In genomic region chr10:81608308-81608707, GRCm38 (mm10) we compare ENCODE assay signal across 21 mouse cellular contexts. TPM values are rescaled to one million over a fixed set of nuclear protein-coding genes. Genes with fewer than 3 reads are reported as not detected.
DNase-seq lines count a peak whose midpoint lies in the region; TF ChIP-seq lines count a peak whose summit lies in the region.
"Had no signal": no experiment of that assay in that cellular context is flagged by ENCODE, and none has a peak within 500 bp of the region (broad histone marks: within the 10 kb centered on the region; RNA-seq: fewer than 3 reads in every experiment).

No protein-coding gene starts in this region.

- no peak overlapping the region for H3K4me2 ChIP-seq in CH12.LX (ENCODE audit: insufficient read depth, low read depth, poor library complexity, severe bottlenecking)
- H3K4me2 ChIP-seq: hindbrain, embryonic 15.5 days; limb, embryonic 12.5 days; midbrain, embryonic 11.5 days had no signal

- dilution Hi-C loops in CH12.LX (cut with MboI; ENCODE audit: extremely low pct_ligation_motif_present, extremely low pct_unique_long_range_greater_than_20kb, low sequenced_read_pairs): no loop called here

- peaks cover 4% of the 10 kb centered on the region; the same call in 1 of the 2 replicates for H3K4me1 ChIP-seq in heart, adult 2 months (ENCODE audit: control insufficient read depth, insufficient read depth, low read length)
- peaks cover 6 to 16% of the 10 kb centered on the region in 2 experiments for H3K4me1 ChIP-seq in CH12.LX (ENCODE audit: control insufficient read depth in 1 of 2, insufficient read depth in 2 of 2)

- no peaks in the 10 kb centered on the region for H3K27me3 ChIP-seq in heart, adult 2 months (ENCODE audit: control insufficient read depth, insufficient read depth, low read length)
- peaks cover 4% of the 10 kb centered on the region for H3K27me3 ChIP-seq in CH12.LX (replicated peaks)
- H3K27me3 ChIP-seq: hindbrain, embryonic 15.5 days; limb, embryonic 12.5 days had no signal

- H3K9me3 ChIP-seq in CH12.LX (replicated peaks; ENCODE audit: low read length): no peaks in the 10 kb centered on the region
- H3K9me3 ChIP-seq: hindbrain, embryonic 15.5 days; limb, embryonic 12.5 days had no signal

- no peak overlapping the region for H3K27ac ChIP-seq in heart, adult 2 months
- no peak overlapping the region for H3K27ac ChIP-seq in left cerebral cortex, adult 2 months
- no peak overlapping the region for H3K27ac ChIP-seq in CH12.LX (ENCODE audit: insufficient read depth, low read depth)
- H3K27ac ChIP-seq: hindbrain, embryonic 15.5 days; limb, embryonic 12.5 days had no signal

- H3K36me3 ChIP-seq in heart, adult 2 months (ENCODE audit: control insufficient read depth, insufficient read depth, low read length): no peaks in the 10 kb centered on the region
- H3K36me3 ChIP-seq in CH12.LX (replicated peaks in 1 of 2; ENCODE audit: control insufficient read depth in 1 of 2, insufficient read depth in 1 of 2, low read length in 1 of 2): peaks cover 6 to 27% of the 10 kb centered on the region in 2 experiments
- H3K36me3 ChIP-seq: hindbrain, embryonic 15.5 days had no signal

- H3K9ac ChIP-seq in heart, adult 2 months (ENCODE audit: low read depth, low read length): no peak overlapping the region
- no peak overlapping the region for H3K9ac ChIP-seq in CH12.LX (ENCODE audit: insufficient read depth, low read depth)
- H3K9ac ChIP-seq: hindbrain, embryonic 15.5 days; limb, embryonic 12.5 days had no signal

- TF ChIP-seq EP300 in heart, adult 2 months (IDR thresholded peaks at IDR 0.05; ENCODE audit: insufficient read depth, low read depth, low read length): no peak
- TF ChIP-seq EP300 in CH12.LX (IDR thresholded peaks at IDR 0.05; ENCODE audit: low read length): no peak

- no peaks in the 10 kb centered on the region for H3K79me2 ChIP-seq in heart, adult 2 months (replicated peaks; ENCODE audit: control insufficient read depth, insufficient read depth, low read length)
- H3K79me2 ChIP-seq in CH12.LX (replicated peaks; ENCODE audit: control insufficient read depth, extremely low read depth, insufficient read depth, poor library complexity, severe bottlenecking): no peaks in the 10 kb centered on the region

- no peak for TF ChIP-seq POLR2A in heart, adult 2 months (IDR thresholded peaks at IDR 0.05; ENCODE audit: insufficient read depth, low read depth, low read length)
- no peak for TF ChIP-seq POLR2A in CH12.LX (IDR thresholded peaks at IDR 0.05; ENCODE audit: low read depth, low read length)

- H3K4me3 ChIP-seq in heart, adult 2 months: no peak overlapping the region
- H3K4me3 ChIP-seq in left cerebral cortex, adult 2 months: no peak overlapping the region
- no peak overlapping the region for H3K4me3 ChIP-seq in CH12.LX (replicated peaks in 1 of 3; ENCODE audit: low read depth in 2 of 3, low read length in 2 of 3, poor library complexity in 1 of 3)
- H3K4me3 ChIP-seq: erythroblast, embryonic 14.5 days; hindbrain, embryonic 15.5 days; limb, embryonic 12.5 days had no signal

- in situ Hi-C loops in CH12.LX (cut with MboI; ENCODE audit: low pct_ligation_motif_present, low pct_unique_long_range_greater_than_20kb, low sequenced_read_pairs): loop anchor here (10.0 kb wide), 1 partner anchor 114 kb away; the partner anchor contains the start of gene Ncln

- intact Hi-C loops in heart, adult 2 months (cut with DNase I): loop anchor here (5.0 kb wide), 1 partner anchor 564 kb away; no protein-coding TSS in a partner anchor
- intact Hi-C loops in left cerebral cortex, adult 2 months (cut with DNase I): no loop called here

- peak; percentile 39 for TF ChIP-seq RAD21 in CH12.LX (IDR thresholded peaks at IDR 0.05; ENCODE audit: low read depth, low read length)

- DNase-seq in heart, adult 2 months: no peak
- no peak for DNase-seq in heart, adult 18-20 months
- no peak for DNase-seq in left cerebral cortex, adult 2 months (ENCODE audit: extremely low spot score in 1 of 2, low spot score in 2 of 2)
- DNase-seq in left cerebral cortex, adult 11 months (ENCODE audit: low spot score): no peak
- DNase-seq in 416B (ENCODE audit: low read depth) (peak; percentile 55), CH12.LX (ENCODE audit: extremely low read depth) (no peak)
- no peak for DNase-seq in retina, embryonic 14.5 days (ENCODE audit: low spot score)
- DNase-seq in ovary, adult 18-20 months (ENCODE audit: low spot score): no peak
- DNase-seq: adrenal gland, postnatal 36 days; cerebellum, adult 8-10 months; heart, postnatal 4 days; kidney, adult 18-20 months; layer of hippocampus, adult 9-11 months; lung, adult 2 months; right cerebral cortex, adult 18-20 months; thymus, postnatal 4 days had no signal

- WGBS in heart, adult 2 months: 97% methylated on average over 1 of the region's 1 CpGs

- peak; percentile 39 for TF ChIP-seq CTCF in heart, adult 2 months (IDR thresholded peaks at IDR 0.05)
- TF ChIP-seq CTCF in left cerebral cortex, adult 2 months (IDR thresholded peaks at IDR 0.05): peak; percentile 11
- TF ChIP-seq CTCF in CH12.LX (conservative IDR thresholded peaks at IDR 0.05 in 1 of 2, IDR thresholded peaks at IDR 0.05 in 1 of 2; ENCODE audit: low read depth in 2 of 2, low read length in 2 of 2): peak in 1 of 2 experiments; percentile 53; a peak in 2 of 4 replicates

TF ChIP-seq in CH12.LX, 34 proteins besides CTCF, POLR2A, EP300 and RAD21:
- TF ChIP-seq MAX (IDR thresholded peaks at IDR 0.05; ENCODE audit: low read length): no peak
- TF ChIP-seq JUN (IDR thresholded peaks at IDR 0.05; ENCODE audit: insufficient read depth, low read depth, low read length): no peak
- no peak for TF ChIP-seq TCF12 (IDR thresholded peaks at IDR 0.05; ENCODE audit: low read depth, low read length)
- TF ChIP-seq JUND (conservative IDR thresholded peaks at IDR 0.05; ENCODE audit: low read depth, low read length): no peak
- no peak for TF ChIP-seq USF2 (conservative IDR thresholded peaks at IDR 0.05; ENCODE audit: low read depth, low read length)
- TF ChIP-seq MAZ (IDR thresholded peaks at IDR 0.05; ENCODE audit: low read depth, low read length): no peak
- TF ChIP-seq KAT2A (IDR thresholded peaks at IDR 0.05; ENCODE audit: insufficient replicate concordance, low read length): no peak
- TF ChIP-seq CHD1 (IDR thresholded peaks at IDR 0.05; ENCODE audit: low read depth, low read length): no peak
- TF ChIP-seq CHD2 (IDR thresholded peaks at IDR 0.05; ENCODE audit: low read length): no peak
- no peak for TF ChIP-seq SIN3A (IDR thresholded peaks at IDR 0.05; ENCODE audit: low read length)
- no peak; the same call in 1 of the 2 replicates for TF ChIP-seq SMC3 (IDR thresholded peaks at IDR 0.05; ENCODE audit: low read depth, low read length)
- no peak for TF ChIP-seq PAX5 (IDR thresholded peaks at IDR 0.05; ENCODE audit: low read length)
- TF ChIP-seq POLR2AphosphoS2 (IDR thresholded peaks at IDR 0.05; ENCODE audit: low read depth, low read length): no peak
- no peak for TF ChIP-seq MXI1 (IDR thresholded peaks at IDR 0.05; ENCODE audit: low read depth, low read length)
- no peak for TF ChIP-seq USF1 (IDR thresholded peaks at IDR 0.05; ENCODE audit: low read depth, low read length)
- no peak for TF ChIP-seq TBP (conservative IDR thresholded peaks at IDR 0.05; ENCODE audit: low read depth, low read length)
TF ChIP-seq in CH12.LX: peak in this region for 0.

RNA-seq across cellular contexts. Expression of gene BC025920, which starts 2.2 kb away (rescaled TPM):
- 1 to 10 TPM; 2.5 to 3.7 TPM for total RNA-seq in heart, adult 2 months (2021)
- 1.9 and 2.5 TPM in 2 replicates for polyA plus RNA-seq in heart, adult 2 months (2012; rRNA removed)
- total RNA-seq in heart, adult 18-20 months (2021): 1 to 10 TPM; 2.6 TPM
- total RNA-seq in left cerebral cortex, adult 2 months (2021): 1 to 10 TPM; 2.6 to 2.9 TPM
- total RNA-seq in CH12.LX (2012; rRNA removed) (1.5 and 2.3 TPM in 2 replicates), CH12.LX (2014; rRNA removed) (1.4 and 1.7 TPM in 2 replicates)
- polyA plus RNA-seq in CH12.LX (2012; ENCODE audit: insufficient read length, low read depth): 1.6 and 2.3 TPM in 2 replicates

RNA-seq across cellular contexts. Expression of gene Tle6, which starts 7.4 kb away (rescaled TPM):
- 1 to 10 TPM; 5.1 to 7.7 TPM for total RNA-seq in heart, adult 2 months (2021)
- 19.0 and 20.1 TPM in 2 replicates for polyA plus RNA-seq in heart, adult 2 months (2012; rRNA removed)
- total RNA-seq in heart, adult 18-20 months (2021): 10 to 100 TPM in 1 of 2 experiments, 1 to 10 TPM in 1; 7.9 to 11.1 TPM
- 10 to 100 TPM; 10.3 to 12.9 TPM for total RNA-seq in left cerebral cortex, adult 2 months (2021)
- total RNA-seq in CH12.LX (2012; rRNA removed): 1.2 and 1.3 TPM in 2 replicates
- total RNA-seq in CH12.LX (2014; rRNA removed): 0.30 and 1.2 TPM in 2 replicates
- 0.39 and 0.63 TPM in 2 replicates for polyA plus RNA-seq in CH12.LX (2012; ENCODE audit: insufficient read length, low read depth)
- total RNA-seq: monocyte, adult 5-6 weeks had no signal

RNA-seq across cellular contexts. Expression of gene Sirt6, which starts 19.3 kb away (rescaled TPM):
- 1 to 10 TPM; 7.0 to 7.9 TPM for total RNA-seq in heart, adult 2 months (2021)
- polyA plus RNA-seq in heart, adult 2 months (2012; rRNA removed): 11.5 and 15.4 TPM in 2 replicates
- total RNA-seq in heart, adult 18-20 months (2021): 1 to 10 TPM; 5.6 to 6.3 TPM
- total RNA-seq in left cerebral cortex, adult 2 months (2021): 10 to 100 TPM; 26.8 to 28.6 TPM
- 11.2 and 17.8 TPM in 2 replicates for total RNA-seq in CH12.LX (2012; rRNA removed)
- total RNA-seq in CH12.LX (2014; rRNA removed): 12.3 and 16.9 TPM in 2 replicates
- polyA plus RNA-seq in CH12.LX (2012; ENCODE audit: insufficient read length, low read depth): 34.6 and 36.4 TPM in 2 replicates

RNA-seq across cellular contexts. Expression of gene Ankrd24, which starts 20.0 kb away (rescaled TPM):
- 1 to 10 TPM; 7.8 to 7.9 TPM for total RNA-seq in heart, adult 2 months (2021)
- polyA plus RNA-seq in heart, adult 2 months (2012; rRNA removed): 33.7 and 46.5 TPM in 2 replicates
- 10 to 100 TPM in 1 of 2 experiments, 1 to 10 TPM in 1; 7.5 to 10.3 TPM for total RNA-seq in heart, adult 18-20 months (2021)
- 10 to 100 TPM; 46.4 to 47.3 TPM for total RNA-seq in left cerebral cortex, adult 2 months (2021)
- total RNA-seq in CH12.LX (2012; rRNA removed): 3.2 and 4.2 TPM in 2 replicates
- total RNA-seq in CH12.LX (2014; rRNA removed): 5.4 and 5.5 TPM in 2 replicates
- 2.4 and 3.7 TPM in 2 replicates for polyA plus RNA-seq in CH12.LX (2012; ENCODE audit: insufficient read length, low read depth)

RNA-seq across cellular contexts. Expression of gene Tle2, which starts 33.9 kb away (rescaled TPM):
- total RNA-seq in heart, adult 2 months (2021): 1 to 10 TPM; 6.8 to 7.4 TPM
- 40.9 and 43.8 TPM in 2 replicates for polyA plus RNA-seq in heart, adult 2 months (2012; rRNA removed)
- 1 to 10 TPM; 4.7 to 7.1 TPM for total RNA-seq in heart, adult 18-20 months (2021)
- total RNA-seq in left cerebral cortex, adult 2 months (2021): 10 to 100 TPM; 36.2 to 40.7 TPM
- total RNA-seq in CH12.LX (2012; rRNA removed): 0.30 TPM in 1 of 2 replicates, not detected in the other
- total RNA-seq in CH12.LX (2014; rRNA removed): not detected in 2 replicates
- polyA plus RNA-seq in CH12.LX (2012; ENCODE audit: insufficient read length, low read depth): 0.29 TPM in 1 of 2 replicates, not detected in the other
